Mouse (Mus musculus) intestine, embryonic 16.5 days (tissue): ENCODE measurements around the gene Wnt1. TPM values are rescaled to one million over a fixed set of nuclear protein-coding genes. Genes with fewer than 3 reads are reported as not detected.
A peak's percentile ranks its signal among the peaks of the same experiment; 100 is the strongest.

Experiments used
- ATAC-seq: fragments of 200-750 bp; cut with Nextera tagmentation; 2 replicates; pipeline ENCODE4 v1.8.0; 2017; ENCODE audit warnings: moderate TSS enrichment, moderate library complexity
- H3K27ac ChIP-seq: fragments of 300-500 bp; sonication (generic); 2 replicates; pipeline ENCODE4 v1.5.1; 2014; ENCODE audit warnings: mild to moderate bottlenecking, low read length
- H3K27me3 ChIP-seq: fragments of 300-500 bp; sonication (generic); replicated peaks from 2 replicates; pipeline ENCODE4 v1.6.1; 2014; ENCODE audit warnings: low read length, control low read depth, mixed read lengths; ENCODE audit not compliant: control insufficient read depth, insufficient read depth
- H3K36me3 ChIP-seq: fragments of 300-500 bp; sonication (generic); 2 replicates; pipeline ENCODE4 v1.6.1; 2014; ENCODE audit warnings: low read length, control low read depth; ENCODE audit not compliant: control insufficient read depth, insufficient read depth
- H3K4me1 ChIP-seq: fragments of 300-500 bp; sonication (generic); 2 replicates; pipeline ENCODE4 v1.6.1; 2014; ENCODE audit warnings: low read length, control low read depth, mixed read lengths; ENCODE audit not compliant: control insufficient read depth, insufficient read depth
- H3K4me2 ChIP-seq: fragments of 300-500 bp; sonication (generic); 2 replicates; pipeline ENCODE4 v1.6.1; 2014; ENCODE audit warnings: low read depth, low read length, control low read depth
- H3K4me3 ChIP-seq: fragments of 300-500 bp; sonication (generic); 2 replicates; pipeline ENCODE4 v1.5.1; 2014; ENCODE audit warnings: mild to moderate bottlenecking, low read length
- H3K9ac ChIP-seq: fragments of 300-500 bp; sonication (generic); 2 replicates; pipeline ENCODE4 v1.6.1; 2014; ENCODE audit warnings: low read depth, low read length
- H3K9me3 ChIP-seq: fragments of 300-500 bp; sonication (generic); 2 replicates; pipeline ENCODE4 v1.6.1; 2016; ENCODE audit warnings: low read length, control low read depth; ENCODE audit not compliant: control insufficient read depth
- WGBS: fragments of 180-500 bp; shearing (Covaris S2); extraction: QIAGEN DNeasy Blood & Tissue Kit; methylation state at CpG from one replicate; pipeline ENCODE4 v1.1.7; 2014; 5-methylcytosine and 5-hydroxymethylcytosine counted together
- polyA plus RNA-seq: library from polyadenylated mRNA; unstranded; fragments of >200 nt; fragmentation: Nextera tagmentation; extraction: Ambion mirVana; gene quantifications from 2 replicates; pipeline ENCODE4 v1.2.1, GENCODE M21; 2015

Gene Wnt1
- polyA plus RNA-seq, 1 experiment from 2014 or later: not detected

- 69% methylated on average over 3 of the region's 3 CpGs for WGBS
- Histone ChIP-seq H3K4me1 (no peaks in the 10 kb centered on the region), H3K4me3 (no peak overlapping the region), H3K36me3 (peaks cover 13% of the 10 kb centered on the region; the same call in 1 of the 2 replicates), H3K9me3 (no peaks in the 10 kb centered on the region), H3K9ac (no peak overlapping the region), H3K4me2 (no peak overlapping the region), H3K27ac (no peak overlapping the region), H3K27me3 (no peaks in the 10 kb centered on the region)
- ATAC-seq: no peak
These were observed 33.8 kb downstream of the Wnt1 start for GRCm38 (mm10) chr15:98823434-98823833.

DNA sequence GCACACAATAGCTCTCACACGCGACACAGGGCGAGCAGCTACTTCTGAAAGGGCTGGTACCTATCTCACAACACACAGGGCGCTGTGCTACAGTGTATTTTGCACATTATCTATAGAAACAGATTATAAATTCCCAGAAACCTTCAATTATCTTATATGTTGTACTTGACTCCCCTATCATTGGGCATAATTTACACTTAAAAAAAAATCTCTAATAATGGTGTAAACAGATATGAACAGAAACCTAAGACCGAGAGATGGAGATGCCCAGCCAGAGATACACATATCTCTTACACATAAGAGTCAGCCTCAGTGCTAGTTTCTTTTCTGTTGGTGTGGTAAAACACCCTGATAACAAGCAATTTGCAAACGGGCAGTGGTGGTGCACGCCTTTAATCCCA lies 38.0 kb downstream of the Wnt1 start:
- H3K4me1 ChIP-seq: peaks cover 9% of the 10 kb centered on the region; the same call in 1 of the 2 replicates
- no peaks in the 10 kb centered on the region for H3K9me3 ChIP-seq
- H3K9ac ChIP-seq: no peak overlapping the region
- H3K36me3 ChIP-seq: peaks cover 13% of the 10 kb centered on the region; the same call in 1 of the 2 replicates
- no peak overlapping the region for H3K4me3 ChIP-seq
- no peak for ATAC-seq
- no peak overlapping the region for H3K4me2 ChIP-seq
- no peak overlapping the region for H3K27ac ChIP-seq
- 89% methylated on average over 7 of the region's 7 CpGs for WGBS
- H3K27me3 ChIP-seq: no peaks in the 10 kb centered on the region

GRCm38 (mm10) chr15:98830736-98831683 lies 41.4 kb downstream of the Wnt1 start, which contains the start of gene Prkag1:
Gene Prkag1 (minus strand): TSS chr15:98831521.
- peak within 1 kb of the TSS; percentile 89 for H3K9ac ChIP-seq
- H3K9me3 ChIP-seq: no peaks in the 10 kb centered on the region
- H3K27ac ChIP-seq: peak within 1 kb of the TSS; percentile 93
- H3K36me3 ChIP-seq: peaks cover 15% of the 10 kb centered on the region
- peak within 1 kb of the TSS; percentile 62 for H3K4me2 ChIP-seq
- 1% methylated on average over 58 of the region's 66 CpGs for whole genome bisulfite sequencing
- H3K4me1 ChIP-seq: peaks cover 9% of the 10 kb centered on the region; the same call in 1 of the 2 replicates
- ATAC-seq: peak; percentile 96
- H3K27me3 ChIP-seq: no peaks in the 10 kb centered on the region
- peak within 1 kb of the TSS; percentile 80 for H3K4me3 ChIP-seq

GRCm38 (mm10) chr15:98831684-98832035 lies 42.0 kb downstream of the Wnt1 start:
- peak overlapping the region; percentile 89 for H3K9ac ChIP-seq

GRCm38 (mm10) chr15:98832161-98833058 lies 42.8 kb downstream of the Wnt1 start:
- peak overlapping the region; percentile 30; the same call in 1 of the 2 replicates for H3K27ac ChIP-seq
- no peak overlapping the region for H3K9ac ChIP-seq
- no peak overlapping the region for H3K4me2 ChIP-seq
- ATAC-seq: no peak
- no peak overlapping the region; the same call in 1 of the 2 replicates for H3K4me3 ChIP-seq
- 57% methylated on average over 12 of the region's 12 CpGs for WGBS
- H3K4me1 ChIP-seq: peaks cover 9% of the 10 kb centered on the region; the same call in 1 of the 2 replicates
- peaks cover 19% of the 10 kb centered on the region for H3K36me3 ChIP-seq
- H3K27me3 ChIP-seq: no peaks in the 10 kb centered on the region
- H3K9me3 ChIP-seq: no peaks in the 10 kb centered on the region

More at GRCm38 (mm10) chr15:98831684-98832035, 42.0 kb downstream of the Wnt1 start:
- Histone ChIP-seq H3K4me2 (peak overlapping the region; percentile 62), H3K9me3 (no peaks in the 10 kb centered on the region), H3K27ac (peak overlapping the region; percentile 93), H3K4me1 (peaks cover 9% of the 10 kb centered on the region; the same call in 1 of the 2 replicates), H3K4me3 (peak overlapping the region; percentile 80), H3K36me3 (peaks cover 15% of the 10 kb centered on the region), H3K27me3 (no peaks in the 10 kb centered on the region)
- WGBS: 12% methylated on average over 9 of the region's 9 CpGs
- peak; percentile 54 for ATAC-seq

GRCm38 (mm10) chr15:98833281-98833680 lies 43.6 kb downstream of the Wnt1 start:
- Histone ChIP-seq H3K36me3 (peaks cover 25% of the 10 kb centered on the region), H3K9me3 (no peaks in the 10 kb centered on the region), H3K4me1 (peaks cover 9% of the 10 kb centered on the region; the same call in 1 of the 2 replicates), H3K4me3 (no peak overlapping the region), H3K27ac (no peak overlapping the region), H3K9ac (no peak overlapping the region), H3K4me2 (no peak overlapping the region), H3K27me3 (no peaks in the 10 kb centered on the region)
- no peak for ATAC-seq
- WGBS: 85% methylated on average over 11 of the region's 11 CpGs

DNA sequence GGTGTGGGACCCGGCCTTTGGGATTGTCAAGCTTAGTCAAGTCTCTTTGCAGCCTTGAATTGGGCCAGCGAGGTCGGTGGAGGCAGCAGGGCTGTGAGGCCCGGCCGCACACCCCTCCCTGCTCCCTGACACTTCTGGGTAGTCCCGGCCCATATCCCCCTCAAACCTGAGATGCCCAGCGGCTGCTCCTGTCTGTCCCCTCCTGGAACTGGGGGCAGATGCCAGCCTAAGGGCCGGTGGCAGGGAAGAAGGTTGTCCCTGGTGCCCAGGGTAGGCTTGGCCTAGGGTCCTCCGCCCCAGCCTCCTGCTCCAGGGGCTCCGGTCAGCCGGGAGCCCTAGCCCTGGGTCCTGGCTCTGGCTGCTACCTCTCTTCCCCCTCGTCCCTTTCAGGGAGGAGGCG lies 44.4 kb downstream of the Wnt1 start:
- H3K27ac ChIP-seq: no peak overlapping the region
- WGBS: 84% methylated on average over 13 of the region's 13 CpGs
- H3K36me3 ChIP-seq: peaks cover 29% of the 10 kb centered on the region
- no peak overlapping the region for H3K4me3 ChIP-seq
- peaks cover 8% of the 10 kb centered on the region; the same call in 1 of the 2 replicates for H3K4me1 ChIP-seq
- ATAC-seq: no peak
- no peaks in the 10 kb centered on the region for H3K9me3 ChIP-seq
- H3K4me2 ChIP-seq: no peak overlapping the region
- H3K27me3 ChIP-seq: no peaks in the 10 kb centered on the region
- no peak overlapping the region for H3K9ac ChIP-seq

DNA sequence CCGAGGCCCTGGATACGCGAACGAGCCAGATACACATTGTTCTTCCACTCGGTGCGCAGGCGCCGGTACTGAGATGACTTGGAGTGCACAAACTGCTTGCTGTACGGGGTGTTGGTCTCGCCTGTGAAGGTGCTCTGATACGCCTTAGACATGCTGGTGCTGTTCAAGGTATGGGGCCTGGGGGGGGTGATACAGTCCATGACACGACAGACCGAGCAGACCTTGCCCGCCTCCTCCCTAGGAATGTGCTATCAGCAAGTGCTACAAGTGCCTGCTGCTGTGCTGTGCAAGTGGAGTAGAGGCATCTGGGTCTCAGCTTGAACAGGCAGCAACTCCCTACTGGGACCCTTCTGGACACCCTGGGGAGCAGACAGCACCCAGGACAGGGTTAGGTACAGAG lies 45.6 kb downstream of the Wnt1 start:
- Histone ChIP-seq H3K27ac (no peak overlapping the region), H3K4me1 (no peaks in the 10 kb centered on the region), H3K9me3 (no peaks in the 10 kb centered on the region), H3K4me2 (no peak overlapping the region), H3K36me3 (peaks cover 36% of the 10 kb centered on the region), H3K27me3 (no peaks in the 10 kb centered on the region), H3K4me3 (no peak overlapping the region), H3K9ac (no peak overlapping the region)
- no peak for ATAC-seq
- WGBS: 94% methylated on average over 14 of the region's 14 CpGs
